Mouse (Mus musculus) forebrain, embryonic 14.5 days (tissue): Measurements from ENCODE around the gene Il4ra. TPM values are rescaled to one million over a fixed set of nuclear protein-coding genes. Genes with fewer than 3 reads are reported as not detected.

Experiments
- ATAC-seq: fragments of 200-750 bp; cut with Nextera tagmentation; 2 replicates; pipeline ENCODE4 v1.8.0; 2017; ENCODE audit warnings: mild to moderate bottlenecking, moderate library complexity
- DNase-seq: peaks from one replicate; pipeline ENCODE4 v3.0.0-alpha.2; 2015; ENCODE audit warnings: low spot score
- H3K27ac ChIP-seq: fragments of 300-500 bp; sonication (generic); 2 replicates; pipeline ENCODE4 v1.5.1; 2014; ENCODE audit warnings: low read depth, mild to moderate bottlenecking, control low read depth, low read length, moderate library complexity
- H3K27me3 ChIP-seq: fragments of 300-500 bp; sonication (generic); replicated peaks from 2 replicates; pipeline ENCODE4 v1.6.1; 2014; ENCODE audit warnings: low read length, control low read depth, mixed read lengths; ENCODE audit not compliant: control insufficient read depth, insufficient read depth
- H3K36me3 ChIP-seq: fragments of 300-500 bp; sonication (generic); 2 replicates; pipeline ENCODE4 v1.6.1; 2014; ENCODE audit warnings: low read length, control low read depth; ENCODE audit not compliant: control insufficient read depth, insufficient read depth
- H3K4me1 ChIP-seq: fragments of 300-500 bp; sonication (generic); 2 replicates; pipeline ENCODE4 v1.6.1; 2014; ENCODE audit warnings: antibody characterized with exemption, low read length, control low read depth; ENCODE audit not compliant: control insufficient read depth, insufficient read depth
- H3K4me2 ChIP-seq: fragments of 300-500 bp; sonication (generic); 2 replicates; pipeline ENCODE4 v1.6.1; 2014; ENCODE audit warnings: mild to moderate bottlenecking, control low read depth, low read length
- H3K4me3 ChIP-seq: fragments of 300-500 bp; sonication (generic); 2 replicates; pipeline ENCODE4 v1.5.1; 2014; ENCODE audit warnings: low read depth, low read length, control low read depth
- H3K9ac ChIP-seq: fragments of 300-500 bp; sonication (generic); 2 replicates; pipeline ENCODE4 v1.6.1; 2014; ENCODE audit warnings: mild to moderate bottlenecking, low read length, control low read depth, moderate library complexity
- H3K9me3 ChIP-seq: fragments of 300-500 bp; sonication (generic); replicated peaks from 2 replicates; pipeline ENCODE4 v1.6.1; 2016; ENCODE audit warnings: low read length, control low read depth, mixed read lengths; ENCODE audit not compliant: control insufficient read depth
- WGBS: fragments of 180-500 bp; shearing (Covaris S2); extraction: QIAGEN DNeasy Blood & Tissue Kit; methylation state at CpG from one replicate; pipeline ENCODE4 v1.1.7; 2014; 5-methylcytosine and 5-hydroxymethylcytosine counted together
- polyA plus RNA-seq: library from polyadenylated mRNA; unstranded; fragments of >200 nt; fragmentation: Nextera tagmentation; extraction: Ambion mirVana; gene quantifications from 2 replicates; pipeline ENCODE4 v1.2.1, GENCODE M21; 2014

Gene Il4ra
- polyA plus RNA-seq, 1 experiment from 2014 or later = 1.1 TPM

DNA sequence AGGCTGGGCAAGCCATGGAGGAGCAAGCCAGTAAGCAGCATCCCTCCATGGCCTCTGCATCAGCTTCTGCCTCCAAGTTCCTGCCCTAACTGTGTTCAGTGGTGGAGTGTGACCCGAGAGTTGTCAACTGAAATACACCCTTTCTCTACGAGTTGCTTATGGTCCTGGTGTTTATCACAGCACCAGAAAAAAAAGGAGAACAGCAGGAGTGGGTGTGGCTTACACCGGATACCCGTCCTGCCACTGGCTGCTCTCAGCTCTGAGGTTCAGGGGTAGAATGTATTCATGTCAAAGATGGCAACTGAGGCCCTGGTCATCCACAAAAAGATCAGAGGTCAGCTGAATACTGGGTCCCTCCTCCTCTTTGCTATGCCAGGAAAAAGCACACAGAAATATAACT is 68.2 kb downstream of the Il4ra start:
- DNase-seq (no peak), ATAC-seq (no peak)
- WGBS = 83% methylated on average over 4 of the region's 4 CpGs
- no peaks in the 10 kb centered on the region for H3K36me3 ChIP-seq
- H3K27me3 ChIP-seq = no peaks in the 10 kb centered on the region
- no peak overlapping the region for H3K27ac ChIP-seq
- H3K9ac ChIP-seq = no peak overlapping the region
- no peaks in the 10 kb centered on the region for H3K4me1 ChIP-seq
- no peak overlapping the region for H3K4me2 ChIP-seq
- no peak overlapping the region for H3K4me3 ChIP-seq
- no peaks in the 10 kb centered on the region for H3K9me3 ChIP-seq

- Histone ChIP-seq H3K4me3 (no peak overlapping the region), H3K4me2 (no peak overlapping the region), H3K36me3 (no peaks in the 10 kb centered on the region), H3K9ac (no peak overlapping the region), H3K27me3 (no peaks in the 10 kb centered on the region), H3K9me3 (no peaks in the 10 kb centered on the region), H3K4me1 (no peaks in the 10 kb centered on the region), H3K27ac (no peak overlapping the region)
- DNase-seq (no peak), ATAC-seq (no peak)
- WGBS = 88% methylated on average over 7 of the region's 7 CpGs
These were observed 71.1 kb downstream of the Il4ra start for GRCm38 (mm10) chr7:125622741-125623685.

DNA sequence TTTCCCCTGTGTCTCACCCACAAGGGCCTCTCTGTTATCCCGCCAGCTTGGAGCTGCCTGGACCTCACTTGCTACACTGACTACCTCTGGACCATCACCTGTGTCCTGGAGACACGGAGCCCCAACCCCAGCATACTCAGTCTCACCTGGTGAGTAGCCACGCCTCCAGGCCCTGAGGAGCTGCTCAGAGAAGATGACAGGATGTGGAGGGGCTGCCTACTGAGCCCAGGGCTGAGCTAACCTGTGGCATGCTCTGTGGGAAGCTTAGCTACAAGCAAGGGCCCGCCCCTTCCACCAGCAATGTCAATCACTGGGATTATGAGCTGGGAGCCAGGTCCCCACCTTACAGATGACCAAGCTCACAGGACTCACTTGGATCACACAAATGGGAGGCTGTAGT is 73.3 kb downstream of the Il4ra start:
- no peak overlapping the region for H3K27ac ChIP-seq
- no peak overlapping the region for H3K4me2 ChIP-seq
- no peaks in the 10 kb centered on the region for H3K9me3 ChIP-seq
- no peak for ATAC-seq
- no peak for DNase-seq
- no peak overlapping the region for H3K9ac ChIP-seq
- H3K36me3 ChIP-seq = no peaks in the 10 kb centered on the region
- H3K4me3 ChIP-seq = no peak overlapping the region
- no peaks in the 10 kb centered on the region for H3K4me1 ChIP-seq
- WGBS = 73% methylated on average over 4 of the region's 4 CpGs
- no peaks in the 10 kb centered on the region for H3K27me3 ChIP-seq

DNA sequence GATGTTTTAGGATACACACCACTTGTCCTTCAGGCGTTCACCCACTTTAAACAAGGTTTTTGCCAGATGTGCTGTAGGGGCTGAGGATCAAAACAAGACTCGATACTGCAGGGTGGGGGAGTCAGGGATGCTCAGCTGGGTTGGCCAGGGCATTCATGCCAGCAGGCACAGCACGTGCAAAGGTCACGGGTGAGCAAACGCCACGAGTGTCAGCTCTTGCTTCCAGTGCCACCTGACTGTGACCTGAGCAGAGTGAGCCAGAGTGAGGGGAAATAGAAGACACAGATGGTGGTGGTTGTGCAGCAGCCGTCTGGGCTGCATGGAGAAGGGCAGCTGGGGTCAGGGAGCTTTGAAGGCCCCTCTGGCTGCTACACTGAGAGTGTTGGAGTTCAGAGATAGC is 73.9 kb downstream of the Il4ra start:
- no peak for DNase-seq
- WGBS = 71% methylated on average over 7 of the region's 7 CpGs
- Histone ChIP-seq H3K36me3 (no peaks in the 10 kb centered on the region), H3K4me1 (no peaks in the 10 kb centered on the region), H3K4me2 (no peak overlapping the region), H3K27me3 (no peaks in the 10 kb centered on the region), H3K27ac (no peak overlapping the region), H3K4me3 (no peak overlapping the region), H3K9ac (no peak overlapping the region), H3K9me3 (no peaks in the 10 kb centered on the region)
- no peak for ATAC-seq

Other genes with a start within 250 kb of the Il4ra start
- 5.2 TPM in 2 replicates for gene Kdm8, start 107.4 kb upstream of the Il4ra start, polyA plus RNA-seq
- gene Nsmce1, start 60.5 kb upstream of the Il4ra start, polyA plus RNA-seq = 129 and 149 TPM in 2 replicates
- 0.17 and 0.22 TPM in 2 replicates for gene Il21r, start 51.3 kb downstream of the Il4ra start, polyA plus RNA-seq
- 33.5 and 41.0 TPM in 2 replicates for gene Gtf3c1, start 155.7 kb downstream of the Il4ra start, polyA plus RNA-seq
- gene D430042O09Rik, start 155.8 kb downstream of the Il4ra start, polyA plus RNA-seq = 5.3 and 7.3 TPM in 2 replicates